Mouse (Mus musculus): Measurements from ENCODE around the gene Efhc1. TPM values are rescaled to one million over a fixed set of nuclear protein-coding genes. Genes with fewer than 3 reads are reported as not detected.

Efhc1 gene
- polyA plus RNA-seq, 1 experiment from 2014 or later, result 0.20 TPM

DNA sequence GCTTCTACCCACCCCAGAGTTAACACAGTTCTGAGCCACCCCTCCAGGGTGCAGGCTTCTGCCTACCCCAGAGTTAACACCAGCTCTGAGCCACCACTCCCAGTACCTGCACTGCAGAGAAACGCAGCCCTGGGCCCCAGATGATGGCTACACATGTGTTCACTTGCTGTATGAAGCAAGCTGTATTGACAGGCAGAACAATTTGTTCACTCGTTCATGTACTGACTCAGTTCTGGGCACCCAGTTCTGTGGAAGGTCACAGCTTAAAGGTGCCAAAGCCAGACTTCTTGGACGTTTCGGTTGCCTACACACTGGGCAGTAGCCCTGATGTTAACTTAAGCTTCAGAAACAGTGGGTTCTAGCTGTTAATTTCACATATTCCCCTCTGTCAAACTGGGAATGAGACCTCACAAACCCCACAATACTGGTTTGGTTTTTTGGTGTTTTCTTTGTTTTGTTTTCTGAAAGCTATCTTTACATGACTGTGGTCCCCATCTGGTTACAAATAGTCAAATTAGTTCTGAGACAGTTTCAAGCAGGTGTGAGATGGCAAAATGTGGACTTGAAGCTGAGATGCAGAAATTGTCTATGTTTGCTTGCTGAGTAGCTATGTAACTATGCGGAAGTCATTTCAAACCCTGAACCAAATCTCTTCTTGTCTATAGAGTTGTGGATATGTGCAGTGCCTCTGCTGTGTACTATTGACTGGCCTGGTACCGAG lies 86.6 kb downstream of the Efhc1 start:
- Histone ChIP-seq H3K9me3 (replicated peaks) (no peaks in the 10 kb centered on the region), H3K27ac (replicated peaks) (no peak overlapping the region), H3K4me1 (replicated peaks) (no peaks in the 10 kb centered on the region), H3K9ac (no peak overlapping the region), H3K27me3 (no peaks in the 10 kb centered on the region), H3K4me2 (no peak overlapping the region), H3K4me3 (replicated peaks) (no peak overlapping the region), H3K36me3 (replicated peaks) (no peaks in the 10 kb centered on the region)
- no peak for ATAC-seq (ENCODE audit: insufficient read depth)
- WGBS (ENCODE audit: insufficient replicate concordance), result 67% methylated on average over 6 of the region's 6 CpGs

DNA sequence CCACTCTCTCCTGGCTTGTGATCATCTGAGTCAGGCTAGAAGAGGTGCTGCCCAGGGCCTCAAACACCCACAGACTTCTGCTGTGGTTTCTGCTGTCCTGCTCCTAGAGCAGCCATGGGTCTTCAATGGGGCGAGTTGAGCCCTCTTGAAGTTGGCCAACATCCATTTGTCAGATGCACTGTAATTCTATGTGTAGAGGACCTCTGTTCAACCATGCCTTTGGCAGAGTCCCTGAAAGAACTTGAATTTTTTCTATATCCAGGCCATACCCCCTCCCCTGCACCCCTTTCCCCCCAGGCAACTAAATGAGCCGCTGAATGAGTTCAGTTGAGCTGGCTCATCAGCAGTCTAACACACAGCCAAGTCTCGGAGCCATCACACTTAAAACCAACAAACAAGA lies 88.1 kb downstream of the Efhc1 start:
- Histone ChIP-seq H3K9me3 (replicated peaks) (no peaks in the 10 kb centered on the region), H3K4me2 (no peak overlapping the region), H3K9ac (no peak overlapping the region), H3K27ac (replicated peaks) (no peak overlapping the region), H3K36me3 (replicated peaks) (no peaks in the 10 kb centered on the region), H3K4me1 (replicated peaks) (0 out of 2 replicates have a peak, but pooled peaks cover under 1% of the 10 kb centered on the region), H3K27me3 (no peaks in the 10 kb centered on the region), H3K4me3 (replicated peaks) (no peak overlapping the region)
- no peak for ATAC-seq (ENCODE audit: insufficient read depth)
- WGBS (ENCODE audit: insufficient replicate concordance), result 58% methylated on average over 3 of the region's 3 CpGs

DNA sequence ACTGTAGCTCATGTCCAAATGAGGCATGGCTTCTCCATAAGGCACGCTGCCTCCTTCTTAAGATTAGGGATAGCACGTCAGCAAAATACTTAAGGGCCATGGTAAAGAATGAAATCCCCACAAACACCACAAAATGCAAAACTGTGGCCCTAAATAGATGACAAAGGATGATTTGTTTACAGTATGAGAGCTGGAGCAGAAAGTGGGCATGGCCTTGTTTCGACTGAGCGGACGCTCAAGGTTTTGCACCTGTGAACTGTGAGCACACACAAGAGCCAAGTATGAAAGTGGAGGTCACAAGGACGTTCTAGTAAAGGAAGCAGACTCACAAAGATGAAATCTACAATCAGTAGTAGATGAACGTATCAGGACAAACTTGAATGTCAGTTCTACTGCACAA lies 88.7 kb downstream of the Efhc1 start:
- Histone ChIP-seq H3K27ac (replicated peaks) (no peak overlapping the region), H3K9ac (no peak overlapping the region), H3K4me2 (no peak overlapping the region), H3K4me1 (replicated peaks) (0 out of 2 replicates have a peak, but pooled peaks cover 4% of the 10 kb centered on the region), H3K27me3 (no peaks in the 10 kb centered on the region), H3K9me3 (replicated peaks) (no peaks in the 10 kb centered on the region), H3K36me3 (replicated peaks) (no peaks in the 10 kb centered on the region), H3K4me3 (replicated peaks) (no peak overlapping the region)
- no peak for ATAC-seq (ENCODE audit: insufficient read depth)
- 72% methylated on average over 7 of the region's 7 CpGs for WGBS (ENCODE audit: insufficient replicate concordance)

Other genes starting within 250 kb of the Efhc1 start
- not detected in 2 replicates for gene Il17a, start 220.7 kb upstream of the Efhc1 start, polyA plus RNA-seq (2015; fragmentation: Nextera tagmentation; extraction: Ambion mirVana)
- not detected in 2 replicates for gene Il17f, start 161.0 kb upstream of the Efhc1 start, polyA plus RNA-seq (2015; fragmentation: Nextera tagmentation; extraction: Ambion mirVana)
- 135 and 141 TPM in 2 replicates for gene Mcm3, start 131.3 kb upstream of the Efhc1 start, polyA plus RNA-seq (2015; fragmentation: Nextera tagmentation; extraction: Ambion mirVana)
- 0.25 and 0.33 TPM in 2 replicates for gene Paqr8, start 61.0 kb upstream of the Efhc1 start, polyA plus RNA-seq (2015; fragmentation: Nextera tagmentation; extraction: Ambion mirVana)
- gene Tram2, start 127.6 kb downstream of the Efhc1 start, polyA plus RNA-seq (2015; fragmentation: Nextera tagmentation; extraction: Ambion mirVana), result 1.6 and 1.7 TPM in 2 replicates